Mouse (Mus musculus) CH12.LX (cell line): ENCODE results near the gene Dlg2. TPM values are rescaled to one million over a fixed set of nuclear protein-coding genes. Genes with fewer than 3 reads are reported as not detected.

ENCODE experiments used
- DNase-seq: peaks from one replicate; pipeline ENCODE4 v3.0.0-alpha.2; 2013; ENCODE audit errors: extremely low read depth
- H3K27ac ChIP-seq: 2 replicates; pipeline ENCODE4 v1.5.1; 2012; ENCODE audit warnings: low read depth, mild to moderate bottlenecking, control low read depth, moderate library complexity; ENCODE audit not compliant: insufficient read depth
- H3K27me3 ChIP-seq: replicated peaks from 2 replicates; pipeline ENCODE3; 2012; ENCODE audit warnings: inconsistent platforms
- H3K36me3 ChIP-seq, 2 experiments: replicated peaks in 1 of 2; 2 replicates each; pipeline versions ENCODE3 to v1.6.1; 2012; ENCODE audit warnings: inconsistent platforms in 1 of 2, low read length in 1 of 2, mild to moderate bottlenecking in 1 of 2, mixed read lengths in 1 of 2, moderate library complexity in 1 of 2; ENCODE audit not compliant: control insufficient read depth in 1 of 2, insufficient read depth in 1 of 2
- H3K4me1 ChIP-seq, 2 experiments: 2 replicates each; pipeline ENCODE4 v1.6.1; 2012; ENCODE audit warnings: inconsistent platforms in 1 of 2, moderate library complexity in 1 of 2; ENCODE audit not compliant: insufficient read depth in 2 of 2, control insufficient read depth in 1 of 2
- H3K4me2 ChIP-seq: 2 replicates; pipeline ENCODE4 v1.6.1; 2012; ENCODE audit warnings: low read depth, mild to moderate bottlenecking, control low read depth; ENCODE audit not compliant: poor library complexity, insufficient read depth, severe bottlenecking
- H3K4me3 ChIP-seq, 3 experiments: fragments of 150-350 bp in 1 of 3; sonication (generic) in 1 of 3; replicated peaks in 1 of 3; 2 replicates each; pipeline versions ENCODE3 to v1.5.1; 2011 to 2012; ENCODE audit warnings: low read depth in 2 of 3, low read length in 2 of 3, mild to moderate bottlenecking in 2 of 3, moderate library complexity in 2 of 3, control low read depth in 1 of 3, improper control_type of control experiment in 1 of 3, inconsistent platforms in 1 of 3, mixed read lengths in 1 of 3; ENCODE audit not compliant: poor library complexity in 1 of 3
- H3K79me2 ChIP-seq: replicated peaks from 2 replicates; pipeline ENCODE4 v1.6.1; 2012; ENCODE audit warnings: mild to moderate bottlenecking, moderate library complexity; ENCODE audit not compliant: control insufficient read depth, poor library complexity, insufficient read depth, severe bottlenecking; ENCODE audit errors: extremely low read depth
- H3K9ac ChIP-seq: 2 replicates; pipeline ENCODE4 v1.6.1; 2012; ENCODE audit warnings: low read depth, mild to moderate bottlenecking, control low read depth, moderate library complexity; ENCODE audit not compliant: insufficient read depth
- H3K9me3 ChIP-seq: replicated peaks from 2 replicates; pipeline ENCODE3; 2012; ENCODE audit warnings: low read length, inconsistent platforms, mixed read lengths
- CHD1 ChIP-seq: IDR thresholded peaks from 2 replicates; pipeline ENCODE4 v1.6.1; 2012; ENCODE audit warnings: low read depth, low read length, improper control_type of control experiment, inconsistent platforms
- ETS1 ChIP-seq: conservative IDR thresholded peaks from 2 replicates; pipeline ENCODE4 v1.6.1; 2012; ENCODE audit warnings: low read depth, mild to moderate bottlenecking, inconsistent platforms, low read length, improper control_type of control experiment, moderate library complexity
- GABPA ChIP-seq: IDR thresholded peaks from 2 replicates; pipeline ENCODE4 v1.6.1; 2012; ENCODE audit warnings: low read depth, low read length, improper control_type of control experiment, inconsistent platforms; ENCODE audit not compliant: insufficient replicate concordance
- JUN ChIP-seq: IDR thresholded peaks from 2 replicates; pipeline ENCODE4 v1.6.1; 2011; ENCODE audit warnings: low read depth, mild to moderate bottlenecking, low read length, improper control_type of control experiment, moderate library complexity; ENCODE audit not compliant: insufficient read depth
- JUND ChIP-seq: conservative IDR thresholded peaks from 2 replicates; pipeline ENCODE4 v1.6.1; 2011; ENCODE audit warnings: low read depth, low read length, improper control_type of control experiment
- KAT2A ChIP-seq: IDR thresholded peaks from 2 replicates; pipeline ENCODE4 v1.6.1; 2012; ENCODE audit warnings: low read length, improper control_type of control experiment, inconsistent platforms; ENCODE audit not compliant: insufficient replicate concordance
- MAFK ChIP-seq: IDR thresholded peaks from 2 replicates; pipeline ENCODE4 v1.6.1; 2011; ENCODE audit warnings: low read length, improper control_type of control experiment; ENCODE audit not compliant: insufficient replicate concordance
- MAZ ChIP-seq: IDR thresholded peaks from 2 replicates; pipeline ENCODE4 v1.6.1; 2012; ENCODE audit warnings: low read depth, mild to moderate bottlenecking, inconsistent platforms, low read length, improper control_type of control experiment, moderate library complexity
- MEF2A ChIP-seq: IDR thresholded peaks from 2 replicates; pipeline ENCODE4 v1.6.1; 2014; ENCODE audit warnings: low read depth, mild to moderate bottlenecking, inconsistent platforms, low read length, improper control_type of control experiment, borderline replicate concordance
- MXI1 ChIP-seq: IDR thresholded peaks from 2 replicates; pipeline ENCODE4 v1.6.1; 2011; ENCODE audit warnings: mild to moderate bottlenecking, low read depth, low read length, improper control_type of control experiment
- NELFE ChIP-seq: IDR thresholded peaks from 2 replicates; pipeline ENCODE4 v1.6.1; 2011; ENCODE audit warnings: low read depth, low read length, improper control_type of control experiment
- POLR2A ChIP-seq: IDR thresholded peaks from 2 replicates; pipeline ENCODE4 v1.6.1; 2011; ENCODE audit warnings: low read depth, mild to moderate bottlenecking, improper control_type of control experiment, low read length
- POLR2AphosphoS2 ChIP-seq: IDR thresholded peaks from 2 replicates; pipeline ENCODE4 v1.6.1; 2011; ENCODE audit warnings: low read depth, low read length, improper control_type of control experiment
- SMC3 ChIP-seq: IDR thresholded peaks from 2 replicates; pipeline ENCODE4 v1.6.1; 2011; ENCODE audit warnings: low read depth, low read length, improper control_type of control experiment
- UBTF ChIP-seq: IDR thresholded peaks from 2 replicates; pipeline ENCODE4 v1.6.1; 2012; ENCODE audit warnings: low read depth, mild to moderate bottlenecking, inconsistent platforms, low read length, improper control_type of control experiment, moderate library complexity
- USF2 ChIP-seq: conservative IDR thresholded peaks from 2 replicates; pipeline ENCODE4 v1.6.1; 2011; ENCODE audit warnings: low read depth, low read length, improper control_type of control experiment
- ZC3H11A ChIP-seq: IDR thresholded peaks from 2 replicates; pipeline ENCODE4 v1.6.1; 2012; ENCODE audit warnings: low read depth, mild to moderate bottlenecking, inconsistent platforms, low read length, improper control_type of control experiment
- ZKSCAN1 ChIP-seq: IDR thresholded peaks from 2 replicates; pipeline ENCODE4 v1.6.1; 2012; ENCODE audit warnings: low read depth, inconsistent platforms, low read length, improper control_type of control experiment, borderline replicate concordance
- ZMIZ1 ChIP-seq: IDR thresholded peaks from 2 replicates; pipeline ENCODE4 v1.6.1; 2012; ENCODE audit warnings: low read depth, mild to moderate bottlenecking, inconsistent platforms, low read length, improper control_type of control experiment
- dilution Hi-C: fragments of 300-500 bp; cut with MboI; formaldehyde crosslinking; loops from 2 replicates; pipeline ENCODE4 v1.14.3; 2020; ENCODE audit warnings: low sequenced_read_pairs; ENCODE audit not compliant: extremely low pct_unique_long_range_greater_than_20kb, extremely low pct_ligation_motif_present
- in situ Hi-C: fragments of 300-500 bp; cut with MboI; formaldehyde crosslinking; loops from 3 replicates; pipeline ENCODE4 v1.14.3; 2019; ENCODE audit warnings: low sequenced_read_pairs, low pct_ligation_motif_present, low pct_unique_long_range_greater_than_20kb, mixed read lengths
- polyA plus RNA-seq: library from polyadenylated mRNA; unstranded; fragments of >175 nt; gene quantifications from 2 replicates; pipeline ENCODE4 v1.2.1, GENCODE M21; 2012; ENCODE audit warnings: low read depth; ENCODE audit not compliant: insufficient read length
- total RNA-seq, 2 experiments: library from RNA; depleted of rRNA; stranded (reverse); fragments of 300-350 nt in 1 of 2; fragments of >200 nt in 1 of 2; gene quantifications; 2 replicates each; pipeline ENCODE4 v1.2.3; 2012 to 2014

The Dlg2 gene
- total and polyA plus RNA-seq, 3 experiments, result 0.36 TPM; not detected in 2

DNA sequence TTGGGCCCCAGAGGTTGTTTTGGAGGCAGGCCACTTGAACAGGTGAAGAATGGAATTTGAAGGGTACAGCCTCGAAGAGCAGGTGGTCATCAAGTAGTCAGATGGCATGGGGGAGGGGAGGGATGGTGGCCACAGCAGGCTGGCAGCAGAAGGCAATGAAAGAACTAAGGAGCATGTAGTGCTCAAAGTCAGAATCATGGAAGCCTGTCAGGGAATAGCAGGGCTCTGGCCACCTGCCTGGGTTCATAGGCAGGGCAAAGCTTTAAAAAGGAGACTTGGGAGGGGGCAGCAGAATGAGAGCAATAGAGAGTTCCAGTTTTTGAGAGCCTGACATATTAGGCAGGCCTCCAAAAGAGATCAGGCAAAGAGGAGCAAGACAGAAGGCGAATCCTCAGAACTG lies 1096.2 kb downstream of the Dlg2 start:
- Histone ChIP-seq H3K79me2 (no peaks in the 10 kb centered on the region), H3K9ac (no peak overlapping the region), H3K9me3 (no peaks in the 10 kb centered on the region), H3K4me1 (no peaks in the 10 kb centered on the region), H3K36me3 (no peaks in the 10 kb centered on the region), H3K4me2 (no peak overlapping the region), H3K27me3 (no peaks in the 10 kb centered on the region), H3K27ac (no peak overlapping the region), H3K4me3 (no peak overlapping the region)
- DNase-seq, result no peak
- dilution Hi-C loops (no loop called here), in situ Hi-C loops (no loop called here)
- no peak for TF ChIP-seq ZKSCAN1
- TF ChIP-seq GABPA, result no peak
- TF ChIP-seq KAT2A, result no peak
- TF ChIP-seq JUND, result no peak
- TF ChIP-seq MEF2A, result no peak
- TF ChIP-seq MAFK, result no peak
- TF ChIP-seq ZMIZ1, result no peak
- no peak for TF ChIP-seq UBTF
- no peak for TF ChIP-seq SMC3
- no peak for TF ChIP-seq MAZ
- TF ChIP-seq POLR2A, result no peak
- no peak for TF ChIP-seq USF2
- no peak for TF ChIP-seq POLR2AphosphoS2
- TF ChIP-seq NELFE, result no peak
- no peak for TF ChIP-seq ETS1
- no peak for TF ChIP-seq CHD1
- no peak for TF ChIP-seq MXI1

DNA sequence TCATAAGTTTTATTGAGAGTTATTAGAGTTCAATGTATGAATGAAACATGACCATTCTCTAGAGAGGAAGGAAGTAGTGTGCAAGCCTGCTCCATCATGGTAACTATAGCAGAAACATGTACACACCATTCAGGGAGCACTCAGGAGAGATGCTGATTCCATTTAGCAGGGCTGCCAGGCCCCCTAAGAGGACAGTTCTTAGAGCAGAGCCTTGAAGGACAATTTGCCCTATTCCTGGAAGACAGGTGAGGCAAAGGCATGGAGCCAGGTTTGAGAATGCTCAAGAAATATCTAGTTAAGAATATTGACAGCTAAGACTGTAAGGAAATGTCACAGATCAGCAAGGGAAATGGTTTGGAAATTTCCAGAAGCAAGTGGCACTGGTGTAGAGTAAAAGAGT lies 1096.8 kb downstream of the Dlg2 start:
- in situ Hi-C loops, result no loop called here
- no peaks in the 10 kb centered on the region for H3K27me3 ChIP-seq
- dilution Hi-C loops, result no loop called here
- no peak overlapping the region for H3K4me3 ChIP-seq
- H3K36me3 ChIP-seq, result no peaks in the 10 kb centered on the region
- no peak for DNase-seq
- H3K9me3 ChIP-seq, result no peaks in the 10 kb centered on the region
- no peaks in the 10 kb centered on the region for H3K79me2 ChIP-seq
- TF ChIP-seq ZC3H11A (no peak), JUN (no peak), USF2 (no peak)
- H3K4me1 ChIP-seq, result no peaks in the 10 kb centered on the region
- H3K4me2 ChIP-seq, result no peak overlapping the region
- no peak overlapping the region for H3K27ac ChIP-seq
- no peak overlapping the region for H3K9ac ChIP-seq
